ENCODE assay signal across 11 mouse cellular contexts in genomic region chr15:83870936-83871335, GRCm38 (mm10).
A peak's percentile ranks its signal among the peaks of the same experiment; 100 is the strongest.
DNase-seq lines count a peak whose midpoint lies in the region; ATAC-seq lines count a peak whose summit lies in the region.
"Had no signal": no experiment of that assay in that cellular context is flagged by ENCODE, and none has a peak within 500 bp of the region (broad histone marks: within the 10 kb centered on the region; RNA-seq: fewer than 3 reads in every experiment).

No protein-coding gene starts in this region.

- no peaks in the 10 kb centered on the region for H3K36me3 ChIP-seq in kidney, embryonic 16.5 days (ENCODE audit: insufficient read depth, low read length)
- H3K36me3 ChIP-seq in stomach, embryonic 16.5 days (ENCODE audit: control insufficient read depth, insufficient read depth, low read length) = no peaks in the 10 kb centered on the region

- peaks cover 6% of the 10 kb centered on the region; the same call in 1 of the 2 replicates for H3K27me3 ChIP-seq in kidney, embryonic 16.5 days (ENCODE audit: insufficient read depth, low read length)
- H3K27me3 ChIP-seq in stomach, embryonic 16.5 days (ENCODE audit: control insufficient read depth, insufficient read depth, low read length) = no peaks in the 10 kb centered on the region

- no peaks in the 10 kb centered on the region for H3K4me1 ChIP-seq in kidney, embryonic 16.5 days (ENCODE audit: insufficient read depth, low read length)
- no peaks in the 10 kb centered on the region; the same call in 1 of the 2 replicates for H3K4me1 ChIP-seq in stomach, embryonic 16.5 days (ENCODE audit: control insufficient read depth, insufficient read depth, low read length)

- H3K4me2 ChIP-seq in kidney, embryonic 16.5 days (replicated peaks; ENCODE audit: low read depth, low read length) = no peak overlapping the region
- H3K4me2 ChIP-seq in stomach, embryonic 16.5 days (ENCODE audit: low read depth, low read length) = peak overlapping the region; percentile 19; the same call in 1 of the 2 replicates

- H3K4me3 ChIP-seq in kidney, embryonic 16.5 days (ENCODE audit: low read length) = no peak overlapping the region
- H3K4me3 ChIP-seq in stomach, embryonic 16.5 days (replicated peaks; ENCODE audit: low read length) = no peak overlapping the region

- no peaks in the 10 kb centered on the region for H3K9me3 ChIP-seq in kidney, embryonic 16.5 days (ENCODE audit: low read length)
- H3K9me3 ChIP-seq in stomach, embryonic 16.5 days (replicated peaks; ENCODE audit: control insufficient read depth, low read length) = no peaks in the 10 kb centered on the region

- no peak overlapping the region for H3K27ac ChIP-seq in kidney, embryonic 16.5 days (ENCODE audit: low read length)
- no peak overlapping the region for H3K27ac ChIP-seq in stomach, embryonic 16.5 days (ENCODE audit: low read length)

- H3K9ac ChIP-seq in kidney, embryonic 16.5 days (replicated peaks; ENCODE audit: low read length) = no peak overlapping the region
- H3K9ac ChIP-seq in stomach, embryonic 16.5 days (ENCODE audit: low read length) = no peak overlapping the region

- peak; percentile 10 for DNase-seq in adrenal gland, postnatal 10 days
- no peak for DNase-seq in adrenal gland, adult 18-20 months (ENCODE audit: low spot score in 2 of 2)
- DNase-seq in kidney, postnatal 14 days = peak; percentile 7
- DNase-seq in thymus, postnatal 14 days = peak; percentile 6
- DNase-seq in thymus, postnatal 10 days (ENCODE audit: low spot score in 2 of 2) = no peak
- DNase-seq in layer of hippocampus, adult 11-12 months (ENCODE audit: low spot score) = no peak
- DNase-seq: adrenal gland, postnatal 25 days; cerebellum, adult 11-12 months; kidney, adult 11 months had no signal

- no peak for ATAC-seq in kidney, embryonic 16.5 days (ENCODE audit: low FRiP score, low TSS enrichment)
- ATAC-seq in stomach, embryonic 16.5 days (ENCODE audit: insufficient read depth, low FRiP score) = no peak

- 9% methylated on average over 17 of the region's 17 CpGs for WGBS in kidney, embryonic 16.5 days
- 4% methylated on average over 17 of the region's 17 CpGs for WGBS in stomach, embryonic 16.5 days

Comparison
In these comparisons a context has a peak if more than half of its experiments do, and no peak if none do; other contexts are left out.
1. DNase-seq: peak in adrenal gland, postnatal 10 days (single experiment), kidney, postnatal 14 days (single experiment) and thymus, postnatal 14 days (single experiment); none in adrenal gland, adult 18-20 months (0 of 2), thymus, postnatal 10 days (0 of 2) and layer of hippocampus, adult 11-12 months (single experiment).